Mouse (Mus musculus) retina, adult 2 months (tissue): Measurements from ENCODE around the gene Tmem229b.
A peak's percentile ranks its signal among the peaks of the same experiment; 100 is the strongest.
"Not testable (repeated sequence)": the region's sequence is repeated elsewhere in the genome, so short reads cannot be mapped to it uniquely, and the experiment has no call there.

Experiments
- DNase-seq: peaks from one replicate; pipeline ENCODE4 v3.0.0-alpha.2; 2012; ENCODE audit warnings: low read depth, low spot score

Gene Tmem229b

DNA sequence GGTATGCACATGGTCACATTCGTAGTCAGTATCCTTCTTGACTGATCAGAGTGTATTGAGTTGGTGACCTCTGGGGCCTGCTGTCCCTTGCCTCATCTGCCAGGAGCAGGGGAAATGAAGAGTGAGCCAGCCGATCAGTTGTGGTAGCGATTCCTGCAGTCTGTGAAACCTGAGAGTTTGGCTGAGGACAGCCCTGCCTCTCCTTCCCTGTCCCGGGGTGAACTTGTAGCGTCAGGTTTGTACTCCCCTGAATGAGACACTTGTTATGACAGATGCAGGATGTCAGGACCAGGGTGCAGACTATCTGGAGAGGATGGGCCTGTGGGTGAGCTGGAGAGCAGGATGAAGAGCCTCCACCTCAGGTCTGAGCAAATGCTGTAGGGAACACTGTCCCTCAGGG lies 59.8 kb downstream of the Tmem229b start:
- DNase-seq, result no peak

DNA sequence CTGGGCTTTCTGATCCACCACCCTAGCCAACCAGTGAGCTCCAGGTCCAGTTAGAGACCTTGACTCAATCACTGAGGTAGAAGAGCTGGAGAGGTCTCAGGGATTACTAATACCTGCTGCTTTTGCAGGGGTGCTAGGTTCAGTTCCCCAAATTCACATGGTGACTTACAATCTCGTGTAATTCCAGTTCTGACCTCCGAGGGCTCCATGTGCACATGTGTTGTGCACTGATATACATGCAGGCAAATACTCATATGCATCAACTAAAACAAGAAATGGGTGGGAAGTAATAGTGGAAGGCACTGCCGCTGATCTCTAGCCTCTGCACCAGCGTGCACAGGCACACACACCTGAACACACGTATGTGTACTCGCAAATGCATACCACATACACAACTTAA lies 60.3 kb downstream of the Tmem229b start:
- DNase-seq, result no peak

DNA sequence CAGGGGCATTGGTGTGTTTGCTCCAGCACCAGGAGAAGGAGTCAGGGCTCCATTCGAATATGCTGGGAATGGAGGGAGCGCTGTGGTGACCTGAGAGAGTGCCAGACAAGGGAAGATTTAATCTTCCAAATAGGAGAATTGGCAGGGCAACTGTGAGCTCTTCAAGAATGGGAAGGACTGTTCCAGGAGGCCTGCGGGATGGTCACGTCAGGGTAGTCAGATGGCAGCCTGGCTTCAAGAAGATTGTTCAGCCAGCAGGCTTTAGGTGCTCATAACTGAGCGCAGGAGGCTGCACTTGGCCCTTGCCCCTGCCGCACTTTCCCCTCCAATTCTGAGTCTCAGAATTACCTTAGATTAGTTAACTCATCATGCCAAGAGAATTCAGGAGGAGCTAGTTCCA lies 64.5 kb downstream of the Tmem229b start:
- DNase-seq, result no peak

DNA sequence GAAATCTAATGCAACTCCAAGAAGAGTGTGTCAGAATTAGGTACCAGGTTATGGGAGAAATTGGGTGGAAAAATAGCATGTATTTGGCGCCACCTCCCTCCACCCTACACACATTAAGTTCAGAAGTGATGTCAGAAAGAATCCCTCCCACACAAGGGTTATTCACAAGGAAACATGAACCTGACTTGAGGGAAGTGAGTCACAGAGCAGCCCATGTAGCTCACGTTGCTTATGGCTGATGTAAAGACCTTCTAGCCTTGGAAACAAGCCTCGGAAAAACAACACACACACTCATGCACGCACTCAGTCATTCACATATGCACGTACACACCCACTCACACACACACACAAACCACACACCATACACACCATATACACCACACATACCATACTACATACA lies 67.3 kb downstream of the Tmem229b start:
- no peak for DNase-seq

DNA sequence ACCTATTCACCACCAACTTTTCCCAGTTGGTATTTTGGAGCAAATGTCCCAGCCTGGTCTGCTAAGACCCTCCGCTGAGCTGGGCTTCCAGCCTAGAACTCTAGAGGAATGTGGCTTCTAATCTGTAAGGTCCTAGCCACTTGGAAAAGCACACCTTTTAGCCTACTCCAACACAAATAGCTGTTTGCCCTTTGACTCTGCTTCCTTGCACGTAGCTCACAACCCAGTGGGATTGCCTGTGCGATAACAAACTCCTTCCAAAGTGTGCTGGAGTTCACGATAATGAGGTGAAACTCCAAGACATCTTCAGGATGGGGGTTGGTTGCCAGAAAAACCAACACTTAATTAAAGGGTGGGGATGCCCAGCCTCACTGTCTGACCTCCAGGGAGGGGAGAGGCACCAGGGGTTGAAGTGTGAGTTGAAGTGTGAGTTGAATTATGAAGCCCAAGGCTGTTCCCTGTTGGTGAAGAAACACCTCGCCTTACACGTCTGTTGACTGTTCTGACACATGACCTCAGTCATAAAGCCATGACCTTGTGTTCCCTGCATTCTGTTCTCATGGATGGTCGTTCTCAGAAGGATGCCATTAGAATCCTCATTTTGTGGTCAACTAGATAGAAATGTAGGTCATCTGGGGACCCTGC lies 67.9 kb downstream of the Tmem229b start:
- no peak for DNase-seq

DNA sequence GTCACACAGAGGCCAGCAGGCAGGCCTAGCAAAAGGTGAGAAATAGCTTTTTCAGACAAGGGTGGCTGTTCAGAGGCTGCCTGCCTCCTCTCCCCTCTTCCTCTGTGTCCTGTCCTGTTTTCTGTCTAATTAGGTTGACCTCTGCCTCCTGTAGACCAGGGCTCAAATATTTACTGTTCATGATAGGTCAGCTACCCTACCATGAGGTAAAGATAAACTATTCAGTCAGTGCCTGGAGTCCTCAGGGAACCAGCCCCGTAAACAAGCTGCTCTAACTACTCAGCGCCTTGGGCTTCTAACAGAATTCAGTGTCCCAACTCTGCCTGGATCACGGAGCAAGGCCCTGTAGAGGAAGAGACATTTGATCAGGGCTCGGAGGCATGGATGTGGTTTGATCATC lies 70.9 kb downstream of the Tmem229b start:
- DNase-seq, result no peak

DNA sequence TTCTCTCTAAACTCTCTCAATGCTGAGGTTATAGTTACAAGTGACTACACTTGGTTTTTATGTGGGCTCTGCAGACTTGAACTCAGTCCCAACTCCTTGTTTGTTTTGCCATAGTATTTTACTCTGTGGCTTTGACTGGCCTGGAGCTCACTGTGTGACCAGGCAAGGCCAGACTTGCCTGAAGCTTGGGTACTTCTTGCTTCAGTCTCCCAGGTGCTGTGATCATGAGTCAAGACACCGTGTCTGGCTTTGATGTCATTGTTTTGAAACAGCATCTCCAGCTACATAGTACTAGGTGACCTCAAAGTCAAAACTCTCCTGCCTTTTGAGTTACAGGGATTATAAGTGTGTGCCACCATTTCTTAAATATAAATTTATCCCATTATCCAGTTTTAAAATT lies 77.5 kb downstream of the Tmem229b start:
- DNase-seq, result no peak

DNA sequence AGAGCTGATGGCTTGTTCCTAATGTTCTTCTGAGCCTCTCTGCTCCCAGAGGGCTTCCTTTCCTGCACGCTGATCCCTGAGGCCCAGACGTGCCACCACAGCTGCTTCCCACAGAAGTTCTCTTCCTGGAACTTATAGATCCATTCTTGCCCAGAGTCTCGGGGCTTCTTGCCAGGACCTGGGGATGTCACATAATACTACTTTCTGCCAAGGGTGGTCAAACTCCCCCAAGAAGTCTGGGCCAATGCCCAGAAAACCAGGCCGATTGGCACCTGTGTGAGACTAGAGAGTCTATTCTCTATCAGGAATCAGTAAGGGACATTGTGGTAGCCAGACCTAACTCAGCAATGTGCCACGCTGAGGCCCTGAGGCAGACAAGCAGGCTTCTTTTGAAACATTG lies 80.1 kb downstream of the Tmem229b start:
- DNase-seq, result no peak

DNA sequence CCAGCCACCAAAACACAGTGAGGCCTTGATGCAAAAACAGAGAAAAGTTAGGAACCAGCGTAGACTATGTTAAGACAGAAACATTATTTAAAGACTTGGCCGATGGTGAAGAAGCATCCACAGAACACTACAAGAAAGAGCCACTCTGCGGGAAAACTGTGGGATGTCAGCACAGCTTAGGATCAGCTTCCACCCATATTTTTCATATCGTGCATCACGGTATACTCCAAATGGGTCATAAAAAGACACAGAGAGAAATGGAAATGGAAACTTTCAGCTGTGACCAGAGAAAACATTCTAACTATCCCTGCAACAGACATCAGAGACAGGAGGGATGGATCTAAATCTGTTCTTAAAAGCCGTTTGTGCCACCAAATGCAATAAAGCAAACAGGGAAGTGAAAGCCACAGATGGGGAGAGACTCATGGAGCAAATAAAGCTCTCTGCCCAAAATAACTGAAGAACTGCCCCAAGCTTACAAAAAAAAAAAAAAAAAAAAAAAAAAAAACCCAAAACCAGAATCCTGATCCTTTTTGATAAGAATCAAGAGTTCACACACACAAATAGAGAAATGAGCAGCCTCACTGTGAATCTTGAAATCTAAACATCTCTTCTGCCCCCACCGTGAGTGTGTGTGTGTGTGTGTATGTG lies 83.8 kb downstream of the Tmem229b start:
- no peak for DNase-seq

- DNase-seq, result not testable (repeated sequence)
These were observed 84.5 kb downstream of the Tmem229b start for GRCm38 (mm10) chr12:78922977-78923376.

DNA sequence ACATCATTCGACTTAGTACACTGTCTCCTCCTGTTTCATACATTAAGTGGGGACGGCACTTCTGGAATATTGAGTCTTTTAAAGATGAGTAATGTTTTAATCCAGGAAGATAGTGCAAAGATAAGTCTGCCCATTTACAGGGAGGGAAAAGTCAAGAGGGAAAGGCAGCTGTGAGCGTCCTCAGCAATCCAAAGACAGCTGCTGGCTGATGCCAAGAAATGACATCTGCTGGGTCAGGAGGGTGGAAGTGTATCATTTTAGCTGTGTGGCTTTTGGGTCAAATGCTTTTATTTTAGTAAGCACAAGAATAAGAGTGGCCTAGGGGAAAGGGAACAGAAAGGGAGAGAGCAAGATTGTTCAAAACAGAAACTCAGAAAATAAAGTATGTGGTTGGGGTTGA lies 85.4 kb downstream of the Tmem229b start:
- no peak for DNase-seq

DNA sequence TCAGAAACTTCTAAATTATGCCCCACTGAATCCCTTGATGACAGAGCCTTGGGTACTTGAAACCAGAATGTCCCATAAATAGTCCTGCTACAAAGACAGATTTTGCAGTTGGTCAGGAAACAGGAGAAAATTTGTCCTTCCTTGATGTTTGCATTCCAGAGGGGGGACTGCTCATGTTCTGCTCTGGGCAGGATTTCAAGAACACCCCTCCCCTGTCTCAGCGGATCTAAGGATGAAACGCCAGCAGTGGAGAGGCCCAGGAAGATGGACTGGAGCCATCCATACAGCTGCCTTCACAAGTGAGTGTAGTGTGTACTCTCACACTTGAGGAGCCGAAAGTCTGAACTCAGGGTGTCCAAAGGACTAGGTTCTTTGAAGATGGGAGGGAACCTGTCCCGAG lies 86.0 kb downstream of the Tmem229b start:
- DNase-seq, result no peak

DNA sequence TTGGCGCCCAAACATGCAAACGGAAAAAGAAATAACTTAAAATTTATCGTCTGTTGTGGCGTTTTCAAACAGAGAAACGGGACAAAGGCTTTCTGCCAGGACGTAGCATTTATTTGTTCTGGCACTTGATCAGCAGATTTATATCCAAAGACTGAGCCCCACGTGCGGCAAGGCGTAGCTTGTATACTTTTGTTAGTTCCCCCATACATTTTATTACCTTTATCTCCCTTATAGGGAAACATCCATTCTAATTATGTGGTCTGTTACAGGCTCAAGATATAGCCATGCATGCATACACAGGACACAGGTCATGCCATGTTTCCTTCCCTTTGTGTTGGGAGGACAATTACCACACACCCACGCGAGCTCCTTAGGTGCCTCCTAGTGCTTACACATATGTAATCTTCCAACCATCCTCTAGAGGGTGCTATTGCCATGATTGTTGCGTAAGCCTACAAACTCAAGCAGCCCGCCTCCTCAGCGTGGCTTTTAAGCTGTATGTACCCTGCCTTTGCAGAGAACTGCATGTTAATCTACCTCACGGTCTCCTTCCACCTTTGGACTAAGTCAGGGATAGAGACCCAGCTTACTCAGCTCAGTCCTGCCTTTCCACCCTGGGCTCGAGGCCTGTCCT lies 88.2 kb downstream of the Tmem229b start:
- DNase-seq, result peak; percentile 70

GRCm38 (mm10) chr12:78918227-78919078 lies 89.0 kb downstream of the Tmem229b start:
- peak; percentile 69 for DNase-seq

GRCm38 (mm10) chr12:78916278-78916677 lies 91.1 kb downstream of the Tmem229b start:
- no peak for DNase-seq

- DNase-seq, result no peak
These were observed 91.9 kb downstream of the Tmem229b start for GRCm38 (mm10) chr12:78915561-78915960.

GRCm38 (mm10) chr12:78914458-78914857 lies 93.0 kb downstream of the Tmem229b start:
- DNase-seq, result no peak
